Mouse (Mus musculus) ES-Bruce4 (cell line): ENCODE results near the gene Sema4c.

Experiments used
- CTCF ChIP-seq: IDR thresholded peaks from one replicate; pipeline ENCODE4 v1.8.1; 2011; ENCODE audit warnings: low read depth, low read length
- POLR2A ChIP-seq: IDR thresholded peaks from one replicate; pipeline ENCODE4 v1.8.1; 2011; ENCODE audit warnings: low read length; ENCODE audit not compliant: insufficient read depth

DNA sequence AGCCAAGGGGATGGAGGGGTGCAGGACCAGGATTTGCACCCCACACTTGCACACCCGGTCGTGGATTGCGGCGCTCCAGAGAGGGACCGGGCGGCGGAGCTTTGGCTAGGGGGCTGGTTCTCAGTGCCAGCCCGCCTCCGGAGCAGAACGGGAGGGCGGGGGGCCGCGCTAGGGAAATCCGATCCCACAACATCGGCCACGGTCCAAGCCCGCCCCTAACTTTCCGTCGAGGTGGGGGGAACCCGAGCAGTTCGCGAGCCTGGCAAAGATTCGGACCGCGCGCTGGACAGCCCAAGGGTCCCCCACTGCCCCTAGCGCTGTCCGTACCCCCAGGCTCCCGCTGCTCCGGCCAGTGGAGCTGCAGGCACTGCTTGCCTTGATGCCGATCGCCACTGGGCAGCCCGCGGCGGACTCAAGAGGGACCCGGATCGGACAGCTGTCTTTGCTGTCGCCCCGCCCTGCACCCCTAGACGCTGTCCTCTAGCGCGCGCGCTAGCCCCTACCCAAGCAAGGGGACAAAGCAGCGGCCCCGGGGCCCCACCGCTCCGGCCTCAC, 615 bp downstream of the Sema4c start:
- TF ChIP-seq POLR2A, result no peak
- TF ChIP-seq CTCF, result no peak
